Mouse (Mus musculus) G1E (cell line): ENCODE measurements at regions not wholly inside any gene's neighbourhood (a gene's known extent, or its start where the extent isn't known, plus 50 kb on each side); places are given as distances from the start of the nearest gene placed in this dataset.

Experiments
- ATAC-seq: 2 replicates; pipeline ENCODE4 v1.8.0; 2016; ENCODE audit warnings: mild to moderate bottlenecking; ENCODE audit not compliant: insufficient number of reproducible peaks, poor library complexity, low FRiP score, severe bottlenecking; ENCODE audit errors: extremely low read depth
- DNase-seq: peaks from one replicate; pipeline ENCODE4 v3.0.0; 2012; ENCODE audit warnings: low spot score
- H3K27me3 ChIP-seq: 2 replicates; pipeline ENCODE4 v1.6.1; 2012; ENCODE audit warnings: mild to moderate bottlenecking, low read length, inconsistent platforms; ENCODE audit not compliant: insufficient read depth
- H3K36me3 ChIP-seq: replicated peaks from 2 replicates; pipeline ENCODE3; 2012; ENCODE audit warnings: mild to moderate bottlenecking, inconsistent platforms
- H3K4me1 ChIP-seq: 2 replicates; pipeline ENCODE4 v1.6.1; 2012; ENCODE audit warnings: low read depth, low read length, inconsistent platforms, mixed read lengths; ENCODE audit not compliant: insufficient read depth
- H3K4me3 ChIP-seq: 2 replicates; pipeline ENCODE4 v1.5.1; 2012; ENCODE audit warnings: low read depth, mild to moderate bottlenecking, inconsistent platforms, low read length, moderate library complexity, mixed read lengths
- H3K9me3 ChIP-seq: replicated peaks from 2 replicates; pipeline ENCODE4 v1.6.1; 2012; ENCODE audit warnings: inconsistent platforms
- CTCF ChIP-seq: IDR thresholded peaks from 2 replicates; pipeline ENCODE4 v1.5.1; 2012; ENCODE audit warnings: low read depth, low read length, inconsistent platforms, mixed read lengths
- GATA1 ChIP-seq: IDR thresholded peaks from 2 replicates; pipeline ENCODE4 v1.6.1; 2012; ENCODE audit warnings: borderline replicate concordance, low read length, inconsistent platforms, mixed read lengths
- GATA2 ChIP-seq: IDR thresholded peaks from 2 replicates; pipeline ENCODE4 v1.6.1; 2012; ENCODE audit warnings: low read depth, low read length, inconsistent platforms, borderline replicate concordance
- POLR2AphosphoS5 ChIP-seq: IDR thresholded peaks from 2 replicates; pipeline ENCODE4 v1.6.1; 2012; ENCODE audit warnings: low read depth, low read length, inconsistent platforms; ENCODE audit not compliant: insufficient replicate concordance
- TAL1 ChIP-seq: conservative IDR thresholded peaks from 2 replicates; pipeline ENCODE4 v1.6.1; 2012; ENCODE audit warnings: low read depth, low read length, inconsistent platforms, mixed read lengths

GRCm38 (mm10) chr5:111946281-111946680 is 212.6 kb downstream of the Gm26897 start:
- Histone ChIP-seq H3K9me3 (peaks cover 69% of the 10 kb centered on the region), H3K4me3 (no peak overlapping the region), H3K4me1 (no peaks in the 10 kb centered on the region), H3K27me3 (no peaks in the 10 kb centered on the region), H3K36me3 (no peaks in the 10 kb centered on the region)
- DNase-seq (no peak), ATAC-seq (no peak)
- TF ChIP-seq CTCF (no peak), GATA2 (no peak), TAL1 (no peak), POLR2AphosphoS5 (no peak), GATA1 (no peak)

GRCm38 (mm10) chr5:111957698-111958097 is 224.0 kb downstream of the Gm26897 start:
- TF ChIP-seq TAL1 (no peak), POLR2AphosphoS5 (no peak), CTCF (no peak), GATA1 (no peak), GATA2 (no peak)
- Histone ChIP-seq H3K27me3 (no peaks in the 10 kb centered on the region), H3K36me3 (no peaks in the 10 kb centered on the region), H3K4me1 (no peaks in the 10 kb centered on the region), H3K4me3 (peak overlapping the region; percentile 6; the same call in 1 of the 2 replicates), H3K9me3 (peaks cover 48% of the 10 kb centered on the region)
- no peak for DNase-seq
- ATAC-seq, result no peak

GRCm38 (mm10) chr5:111958226-111958625 is 224.5 kb downstream of the Gm26897 start:
- no peaks in the 10 kb centered on the region for H3K4me1 ChIP-seq

GRCm38 (mm10) chr5:111965311-111965710 is 231.6 kb downstream of the Gm26897 start:
- TF ChIP-seq TAL1, result no peak

More at GRCm38 (mm10) chr5:111958226-111958625, 224.5 kb downstream of the Gm26897 start:
- TF ChIP-seq POLR2AphosphoS5 (no peak), TAL1 (no peak), CTCF (no peak), GATA2 (no peak), GATA1 (no peak)
- H3K36me3 ChIP-seq, result no peaks in the 10 kb centered on the region
- DNase-seq (no peak), ATAC-seq (no peak)
- peaks cover 51% of the 10 kb centered on the region for H3K9me3 ChIP-seq
- no peak overlapping the region; the same call in 1 of the 2 replicates for H3K4me3 ChIP-seq
- H3K27me3 ChIP-seq, result no peaks in the 10 kb centered on the region

GRCm38 (mm10) chr5:111968121-111968520 is 234.4 kb downstream of the Gm26897 start:
- TF ChIP-seq GATA2 (no peak), POLR2AphosphoS5 (no peak)
- Histone ChIP-seq H3K36me3 (no peaks in the 10 kb centered on the region), H3K27me3 (no peaks in the 10 kb centered on the region), H3K4me3 (no peak overlapping the region), H3K9me3 (peaks cover 87% of the 10 kb centered on the region), H3K4me1 (no peaks in the 10 kb centered on the region)
- ATAC-seq (no peak), DNase-seq (no peak)

More at GRCm38 (mm10) chr5:111965311-111965710, 231.6 kb downstream of the Gm26897 start:
- Histone ChIP-seq H3K4me1 (no peaks in the 10 kb centered on the region), H3K4me3 (no peak overlapping the region), H3K9me3 (peaks cover 75% of the 10 kb centered on the region), H3K36me3 (no peaks in the 10 kb centered on the region), H3K27me3 (no peaks in the 10 kb centered on the region)
- ATAC-seq (no peak), DNase-seq (no peak)

GRCm38 (mm10) chr5:111968701-111969100 is 235.0 kb downstream of the Gm26897 start:
- ATAC-seq, result no peak
- Histone ChIP-seq H3K27me3 (no peaks in the 10 kb centered on the region), H3K4me1 (no peaks in the 10 kb centered on the region), H3K36me3 (no peaks in the 10 kb centered on the region), H3K4me3 (no peak overlapping the region), H3K9me3 (peaks cover 88% of the 10 kb centered on the region)
- DNase-seq, result no peak
- TF ChIP-seq GATA2, result no peak
- no peak for TF ChIP-seq GATA1
- TF ChIP-seq CTCF, result no peak
- no peak for TF ChIP-seq POLR2AphosphoS5
- TF ChIP-seq TAL1, result no peak

- DNase-seq, result no peak
- H3K4me3 ChIP-seq, result no peak overlapping the region
- ATAC-seq, result no peak
- TF ChIP-seq GATA1 (no peak), TAL1 (no peak), CTCF (no peak), POLR2AphosphoS5 (no peak), GATA2 (no peak)
- no peaks in the 10 kb centered on the region for H3K4me1 ChIP-seq
- H3K36me3 ChIP-seq, result no peaks in the 10 kb centered on the region
- H3K9me3 ChIP-seq, result peaks cover 89% of the 10 kb centered on the region
- no peaks in the 10 kb centered on the region for H3K27me3 ChIP-seq
These were observed 237.5 kb downstream of the Gm26897 start for GRCm38 (mm10) chr5:111971193-111971592.

GRCm38 (mm10) chr5:111971952-111972351 is 238.2 kb downstream of the Gm26897 start:
- no peaks in the 10 kb centered on the region for H3K36me3 ChIP-seq
- peaks cover 81% of the 10 kb centered on the region for H3K9me3 ChIP-seq
- no peak overlapping the region for H3K4me3 ChIP-seq
- TF ChIP-seq TAL1, result no peak
- TF ChIP-seq POLR2AphosphoS5, result no peak
- no peak for TF ChIP-seq GATA2
- no peak for TF ChIP-seq GATA1
- H3K27me3 ChIP-seq, result no peaks in the 10 kb centered on the region
- no peak for ATAC-seq
- H3K4me1 ChIP-seq, result no peaks in the 10 kb centered on the region
- no peak for DNase-seq
